Mouse (Mus musculus) Muller cell, postnatal 12 days (primary cell): ENCODE results near the gene Ola1.

Experiments used
- DNase-seq: peaks from one replicate; pipeline ENCODE4 v3.0.0-alpha.2; 2015; ENCODE audit errors: inconsistent ontology term

Gene Ola1

GRCm38 (mm10) chr2:73066307-73067167, 152.2 kb downstream of the Ola1 start:
- DNase-seq, result peak; percentile 12

- DNase-seq, result no peak
Observed at GRCm38 (mm10) chr2:73063911-73064619, 154.7 kb downstream of the Ola1 start.

- DNase-seq, result no peak
Observed at GRCm38 (mm10) chr2:73060259-73060585, 158.5 kb downstream of the Ola1 start.

- peak; percentile 18 for DNase-seq
Observed at GRCm38 (mm10) chr2:73059550-73060258, 159.0 kb downstream of the Ola1 start.

- DNase-seq, result no peak
Observed at GRCm38 (mm10) chr2:73058344-73058743, 160.4 kb downstream of the Ola1 start.

GRCm38 (mm10) chr2:73057589-73057988, 161.1 kb downstream of the Ola1 start:
- no peak for DNase-seq

- no peak for DNase-seq
Observed at GRCm38 (mm10) chr2:73056090-73056956, 162.4 kb downstream of the Ola1 start.

- DNase-seq, result no peak
Observed at GRCm38 (mm10) chr2:73053791-73054490, 164.8 kb downstream of the Ola1 start.

- no peak for DNase-seq
Observed at GRCm38 (mm10) chr2:73050401-73050800, 168.3 kb downstream of the Ola1 start.

- no peak for DNase-seq
Observed at GRCm38 (mm10) chr2:73049977-73050376, 168.7 kb downstream of the Ola1 start.

- no peak for DNase-seq
Observed at GRCm38 (mm10) chr2:73049001-73049684, 169.6 kb downstream of the Ola1 start.

GRCm38 (mm10) chr2:73047061-73047741, 171.5 kb downstream of the Ola1 start:
- peak; percentile 21 for DNase-seq

GRCm38 (mm10) chr2:73046576-73046975, 172.1 kb downstream of the Ola1 start:
- DNase-seq, result no peak

GRCm38 (mm10) chr2:73045505-73045904, 173.2 kb downstream of the Ola1 start:
- no peak for DNase-seq
